Mouse (Mus musculus): ENCODE data around the gene Lyrm9. TPM values are rescaled to one million over a fixed set of nuclear protein-coding genes. Genes with fewer than 3 reads are reported as not detected.

Gene Lyrm9
- polyA plus RNA-seq, 1 experiment, result 165 TPM

DNA sequence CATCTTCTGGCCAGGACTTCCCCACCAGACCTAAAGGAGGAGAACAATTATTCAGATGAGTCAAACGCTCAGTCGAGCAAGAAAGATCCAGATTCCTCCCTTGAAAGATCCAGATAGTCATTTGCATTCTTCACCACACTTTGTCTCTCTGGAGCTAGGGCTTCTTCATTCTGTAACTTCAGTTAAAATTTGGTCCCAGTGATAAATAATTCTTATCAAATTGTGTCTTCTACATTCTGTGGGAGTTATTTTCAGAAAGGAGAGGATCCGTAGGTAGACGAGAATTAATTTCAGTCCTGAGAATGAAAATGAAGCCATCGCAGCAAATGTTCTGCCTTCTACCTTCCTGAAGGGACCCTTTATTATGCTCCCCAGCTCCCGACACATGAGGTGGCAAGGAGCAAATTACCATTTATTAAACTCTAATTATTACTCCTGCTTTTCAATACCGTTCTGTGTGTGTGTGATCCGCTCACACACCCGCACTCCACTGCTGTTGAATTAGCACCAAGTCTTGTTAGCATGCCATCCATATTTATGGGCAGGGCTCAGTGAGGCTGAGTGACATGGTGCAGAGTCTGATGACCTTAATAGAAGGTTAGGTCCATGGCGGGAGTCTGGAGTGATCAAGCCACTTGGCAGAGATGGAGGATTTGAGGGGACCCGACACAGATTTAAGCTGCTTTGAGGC, 36.9 kb upstream of the Lyrm9 start:
- Histone ChIP-seq H3K36me3 (ENCODE audit: control insufficient read depth, insufficient read depth, low read length) (no peaks in the 10 kb centered on the region), H3K4me1 (ENCODE audit: control insufficient read depth, insufficient read depth, low read length) (no peaks in the 10 kb centered on the region), H3K27ac (ENCODE audit: control insufficient read depth, insufficient read depth, low read depth, low read length) (no peak overlapping the region), H3K27me3 (ENCODE audit: control insufficient read depth, insufficient read depth, low read length) (no peaks in the 10 kb centered on the region), H3K4me3 (ENCODE audit: control insufficient read depth, low read depth, low read length) (no peak overlapping the region)
- no peak for TF ChIP-seq CTCF (IDR thresholded peaks at IDR 0.05; ENCODE audit: control insufficient read depth, insufficient read depth, insufficient replicate concordance, low read depth, low read length)

DNA sequence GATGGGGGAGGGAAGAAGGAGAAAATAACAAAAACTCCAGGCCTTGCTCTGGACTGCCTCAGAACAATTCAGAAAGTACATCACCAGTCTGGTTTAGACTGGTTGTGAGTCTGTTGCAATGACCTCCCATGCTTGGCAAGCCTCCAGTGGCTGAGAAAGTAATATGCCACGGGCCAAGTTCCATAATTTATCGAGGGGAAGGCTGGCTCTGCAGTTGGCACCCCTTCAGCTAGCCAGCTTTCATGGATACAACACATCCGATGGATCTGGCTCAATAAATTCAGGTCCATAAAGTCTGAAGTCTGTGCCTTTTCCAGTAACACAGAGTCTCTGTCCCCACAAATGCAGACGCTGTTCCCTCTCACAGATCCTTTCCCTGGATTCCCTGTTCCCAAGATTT, 34.8 kb upstream of the Lyrm9 start:
- Histone ChIP-seq H3K27ac (ENCODE audit: control insufficient read depth, insufficient read depth, low read depth, low read length) (no peak overlapping the region), H3K4me1 (ENCODE audit: control insufficient read depth, insufficient read depth, low read length) (no peaks in the 10 kb centered on the region), H3K4me3 (ENCODE audit: control insufficient read depth, low read depth, low read length) (no peak overlapping the region), H3K27me3 (ENCODE audit: control insufficient read depth, insufficient read depth, low read length) (no peaks in the 10 kb centered on the region), H3K36me3 (ENCODE audit: control insufficient read depth, insufficient read depth, low read length) (no peaks in the 10 kb centered on the region)
- no peak for TF ChIP-seq POLR2A (IDR thresholded peaks at IDR 0.05; ENCODE audit: control insufficient read depth, low read depth, low read length)
- TF ChIP-seq CTCF (IDR thresholded peaks at IDR 0.05; ENCODE audit: control insufficient read depth, insufficient read depth, insufficient replicate concordance, low read depth, low read length), result no peak

DNA sequence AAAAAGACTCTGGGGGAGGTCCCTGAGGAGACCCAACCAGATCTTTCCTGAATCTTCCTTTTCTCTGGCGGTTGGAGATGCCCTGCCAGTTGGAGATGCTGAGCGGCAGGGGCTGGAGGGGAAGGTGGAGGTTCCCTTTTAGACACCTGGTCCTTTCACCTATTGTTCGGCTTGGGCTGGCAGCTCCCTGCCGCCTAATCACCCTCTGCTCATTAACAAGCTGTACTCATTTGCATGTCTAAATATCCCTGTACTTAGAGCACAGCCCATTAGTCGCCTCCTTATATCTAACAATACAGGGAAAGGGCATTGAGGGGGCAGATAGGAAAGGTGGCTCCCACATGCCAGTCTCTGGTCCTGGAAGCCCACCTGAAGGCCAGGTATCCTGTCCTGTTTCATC, 34.3 kb upstream of the Lyrm9 start:
- Histone ChIP-seq H3K27me3 (ENCODE audit: control insufficient read depth, insufficient read depth, low read length) (no peaks in the 10 kb centered on the region), H3K27ac (ENCODE audit: control insufficient read depth, insufficient read depth, low read depth, low read length) (no peak overlapping the region), H3K4me1 (ENCODE audit: control insufficient read depth, insufficient read depth, low read length) (no peaks in the 10 kb centered on the region), H3K36me3 (ENCODE audit: control insufficient read depth, insufficient read depth, low read length) (no peaks in the 10 kb centered on the region), H3K4me3 (ENCODE audit: control insufficient read depth, low read depth, low read length) (no peak overlapping the region)
- TF ChIP-seq POLR2A (IDR thresholded peaks at IDR 0.05; ENCODE audit: control insufficient read depth, low read depth, low read length), result no peak
- TF ChIP-seq CTCF (IDR thresholded peaks at IDR 0.05; ENCODE audit: control insufficient read depth, insufficient read depth, insufficient replicate concordance, low read depth, low read length), result no peak

DNA sequence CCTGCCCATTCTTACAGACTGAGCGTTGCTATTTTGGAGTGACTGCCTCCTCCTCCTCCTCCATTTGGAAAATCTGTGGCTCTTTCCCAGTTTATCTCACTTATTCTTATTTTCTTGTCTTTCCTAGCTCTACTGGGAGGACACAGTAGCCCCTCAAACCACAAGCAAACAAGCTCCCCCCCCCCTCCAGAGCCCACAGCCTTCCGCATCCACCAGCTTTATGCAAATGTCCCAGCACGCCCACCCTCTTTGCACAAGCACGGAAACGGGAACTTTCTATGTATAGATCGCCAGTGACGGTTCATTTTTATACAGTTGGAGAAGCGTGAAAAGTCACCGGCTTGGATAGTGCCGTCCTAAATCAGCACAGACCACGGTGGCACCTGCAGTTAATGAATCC, 33.9 kb upstream of the Lyrm9 start:
- H3K36me3 ChIP-seq (ENCODE audit: control insufficient read depth, insufficient read depth, low read length), result no peaks in the 10 kb centered on the region
- H3K27ac ChIP-seq (ENCODE audit: control insufficient read depth, insufficient read depth, low read depth, low read length), result no peak overlapping the region
- no peaks in the 10 kb centered on the region for H3K4me1 ChIP-seq (ENCODE audit: control insufficient read depth, insufficient read depth, low read length)
- H3K27me3 ChIP-seq (ENCODE audit: control insufficient read depth, insufficient read depth, low read length), result no peaks in the 10 kb centered on the region
- TF ChIP-seq CTCF (IDR thresholded peaks at IDR 0.05; ENCODE audit: control insufficient read depth, insufficient read depth, insufficient replicate concordance, low read depth, low read length) (no peak), POLR2A (IDR thresholded peaks at IDR 0.05; ENCODE audit: control insufficient read depth, low read depth, low read length) (no peak)
- H3K4me3 ChIP-seq (ENCODE audit: control insufficient read depth, low read depth, low read length), result no peak overlapping the region

DNA sequence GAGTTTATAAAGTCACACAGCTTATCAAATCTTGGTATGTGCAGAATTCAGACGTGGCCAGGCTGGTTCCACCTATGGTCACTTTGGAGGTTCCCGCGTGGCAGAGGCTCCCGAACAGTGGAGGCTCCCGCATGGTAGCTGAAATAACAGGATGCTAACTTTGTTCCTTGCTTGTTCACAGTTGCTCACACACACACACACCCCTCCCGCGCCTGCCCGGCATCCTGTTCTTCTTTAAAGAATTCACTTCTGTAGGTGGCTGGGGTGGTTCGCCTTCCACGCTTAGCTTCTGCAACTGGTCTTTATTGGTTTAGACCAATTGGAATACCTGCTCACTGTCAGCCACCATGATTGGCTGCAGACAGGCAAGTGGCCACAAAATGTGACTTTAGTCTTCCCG, 33.3 kb upstream of the Lyrm9 start:
- no peaks in the 10 kb centered on the region for H3K36me3 ChIP-seq (ENCODE audit: control insufficient read depth, insufficient read depth, low read length)
- no peak overlapping the region for H3K4me3 ChIP-seq (ENCODE audit: control insufficient read depth, low read depth, low read length)
- no peaks in the 10 kb centered on the region for H3K4me1 ChIP-seq (ENCODE audit: control insufficient read depth, insufficient read depth, low read length)
- no peaks in the 10 kb centered on the region for H3K27me3 ChIP-seq (ENCODE audit: control insufficient read depth, insufficient read depth, low read length)
- no peak overlapping the region for H3K27ac ChIP-seq (ENCODE audit: control insufficient read depth, insufficient read depth, low read depth, low read length)
- TF ChIP-seq CTCF (IDR thresholded peaks at IDR 0.05; ENCODE audit: control insufficient read depth, insufficient read depth, insufficient replicate concordance, low read depth, low read length) (no peak), POLR2A (IDR thresholded peaks at IDR 0.05; ENCODE audit: control insufficient read depth, low read depth, low read length) (no peak)

DNA sequence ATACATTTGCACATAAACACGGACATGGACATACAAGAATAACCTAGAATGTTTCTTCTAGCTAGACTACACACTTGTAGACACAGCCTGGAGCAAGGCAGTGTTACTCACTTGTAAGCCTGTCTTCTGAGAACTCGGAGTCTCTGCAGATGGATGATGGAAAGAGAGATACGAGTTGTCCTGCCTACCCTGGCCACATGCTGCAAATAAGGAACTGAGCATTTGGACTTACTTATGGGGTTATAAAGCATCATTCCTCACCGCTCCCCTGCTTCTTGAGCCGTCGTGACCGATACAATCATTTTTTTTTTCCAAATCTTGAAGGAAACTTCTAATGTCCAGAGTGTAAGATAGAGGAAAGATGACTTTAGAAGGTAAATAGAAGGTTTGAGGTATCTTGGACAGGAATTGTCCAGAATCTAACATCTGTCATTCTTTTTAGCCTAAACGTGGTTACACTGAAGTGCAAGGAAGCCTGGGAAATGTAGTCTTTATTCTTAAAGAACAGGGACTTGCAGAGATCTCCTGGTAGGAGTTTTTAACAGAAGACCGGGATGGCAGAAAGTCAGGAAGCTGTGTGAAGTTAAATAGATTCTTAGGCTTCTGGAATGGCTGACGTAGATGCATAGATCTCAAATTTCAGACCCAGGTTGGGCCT, 30.2 kb upstream of the Lyrm9 start:
- Histone ChIP-seq H3K36me3 (ENCODE audit: control insufficient read depth, insufficient read depth, low read length) (no peaks in the 10 kb centered on the region), H3K4me1 (ENCODE audit: control insufficient read depth, insufficient read depth, low read length) (no peaks in the 10 kb centered on the region), H3K27me3 (ENCODE audit: control insufficient read depth, insufficient read depth, low read length) (no peaks in the 10 kb centered on the region), H3K27ac (ENCODE audit: control insufficient read depth, insufficient read depth, low read depth, low read length) (no peak overlapping the region), H3K4me3 (ENCODE audit: control insufficient read depth, low read depth, low read length) (no peak overlapping the region)
- TF ChIP-seq CTCF (IDR thresholded peaks at IDR 0.05; ENCODE audit: control insufficient read depth, insufficient read depth, insufficient replicate concordance, low read depth, low read length), result no peak
- no peak for TF ChIP-seq POLR2A (IDR thresholded peaks at IDR 0.05; ENCODE audit: control insufficient read depth, low read depth, low read length)

DNA sequence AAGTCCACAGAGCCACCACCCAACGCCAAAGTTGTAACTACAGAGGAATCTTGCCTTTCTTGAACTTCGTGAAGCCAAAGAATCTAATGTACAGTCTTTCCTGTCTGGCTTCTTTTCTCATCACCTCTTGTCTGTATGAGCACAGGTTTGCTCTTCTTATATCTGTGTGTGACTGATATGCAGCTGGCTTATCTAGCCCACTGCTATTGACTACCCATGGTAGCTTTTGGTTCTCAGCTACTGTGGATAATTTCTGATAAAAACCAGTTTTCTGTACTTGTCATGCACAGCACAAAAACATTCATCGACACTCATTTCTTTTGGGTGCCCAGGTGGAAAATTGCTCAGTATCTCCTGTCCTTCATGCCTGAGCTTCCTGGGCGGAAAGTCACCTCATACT, 25.3 kb upstream of the Lyrm9 start:
- H3K4me3 ChIP-seq (ENCODE audit: control insufficient read depth, low read depth, low read length), result no peak overlapping the region
- TF ChIP-seq POLR2A (IDR thresholded peaks at IDR 0.05; ENCODE audit: control insufficient read depth, low read depth, low read length) (no peak), CTCF (IDR thresholded peaks at IDR 0.05; ENCODE audit: control insufficient read depth, insufficient read depth, insufficient replicate concordance, low read depth, low read length) (no peak)
- no peaks in the 10 kb centered on the region; the same call in 1 of the 2 replicates for H3K4me1 ChIP-seq (ENCODE audit: control insufficient read depth, insufficient read depth, low read length)
- no peaks in the 10 kb centered on the region for H3K27me3 ChIP-seq (ENCODE audit: control insufficient read depth, insufficient read depth, low read length)
- no peak overlapping the region for H3K27ac ChIP-seq (ENCODE audit: control insufficient read depth, insufficient read depth, low read depth, low read length)
- no peaks in the 10 kb centered on the region for H3K36me3 ChIP-seq (ENCODE audit: control insufficient read depth, insufficient read depth, low read length)

Data from testis, adult 2 months (tissue).